Mouse (Mus musculus): Measurements from ENCODE around the gene Cnnm4.

The Cnnm4 gene

GRCm38 (mm10) chr1:36473211-36473780 is 1.9 kb downstream of the Cnnm4 start:
- DNase-seq: no peak

DNA sequence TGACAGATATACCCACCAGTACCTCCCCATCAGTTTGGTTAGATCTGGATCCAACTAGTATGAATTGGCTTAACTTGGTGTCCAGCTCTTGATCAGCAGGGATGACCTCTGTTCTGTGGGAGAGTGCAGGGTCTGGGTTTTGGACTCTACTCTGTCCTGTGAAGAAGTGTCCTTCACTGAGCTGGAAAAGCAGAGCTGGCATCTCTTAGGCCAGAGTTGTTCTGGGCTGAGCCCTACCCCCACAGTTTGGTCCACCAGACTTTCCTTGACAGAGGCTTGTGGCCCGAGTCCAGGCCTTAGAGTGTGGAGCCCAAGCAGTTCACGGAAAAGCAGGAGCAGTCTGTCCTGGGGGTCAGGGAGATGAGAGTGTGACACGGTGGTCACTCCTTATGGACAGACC is 3.2 kb downstream of the Cnnm4 start:
- no peak for DNase-seq

GRCm38 (mm10) chr1:36475480-36476110 is 4.2 kb downstream of the Cnnm4 start:
- DNase-seq: no peak

- no peak for DNase-seq
Observed at GRCm38 (mm10) chr1:36476426-36476825, 5.0 kb downstream of the Cnnm4 start.

GRCm38 (mm10) chr1:36478343-36478795 is 6.9 kb downstream of the Cnnm4 start:
- DNase-seq: no peak

DNA sequence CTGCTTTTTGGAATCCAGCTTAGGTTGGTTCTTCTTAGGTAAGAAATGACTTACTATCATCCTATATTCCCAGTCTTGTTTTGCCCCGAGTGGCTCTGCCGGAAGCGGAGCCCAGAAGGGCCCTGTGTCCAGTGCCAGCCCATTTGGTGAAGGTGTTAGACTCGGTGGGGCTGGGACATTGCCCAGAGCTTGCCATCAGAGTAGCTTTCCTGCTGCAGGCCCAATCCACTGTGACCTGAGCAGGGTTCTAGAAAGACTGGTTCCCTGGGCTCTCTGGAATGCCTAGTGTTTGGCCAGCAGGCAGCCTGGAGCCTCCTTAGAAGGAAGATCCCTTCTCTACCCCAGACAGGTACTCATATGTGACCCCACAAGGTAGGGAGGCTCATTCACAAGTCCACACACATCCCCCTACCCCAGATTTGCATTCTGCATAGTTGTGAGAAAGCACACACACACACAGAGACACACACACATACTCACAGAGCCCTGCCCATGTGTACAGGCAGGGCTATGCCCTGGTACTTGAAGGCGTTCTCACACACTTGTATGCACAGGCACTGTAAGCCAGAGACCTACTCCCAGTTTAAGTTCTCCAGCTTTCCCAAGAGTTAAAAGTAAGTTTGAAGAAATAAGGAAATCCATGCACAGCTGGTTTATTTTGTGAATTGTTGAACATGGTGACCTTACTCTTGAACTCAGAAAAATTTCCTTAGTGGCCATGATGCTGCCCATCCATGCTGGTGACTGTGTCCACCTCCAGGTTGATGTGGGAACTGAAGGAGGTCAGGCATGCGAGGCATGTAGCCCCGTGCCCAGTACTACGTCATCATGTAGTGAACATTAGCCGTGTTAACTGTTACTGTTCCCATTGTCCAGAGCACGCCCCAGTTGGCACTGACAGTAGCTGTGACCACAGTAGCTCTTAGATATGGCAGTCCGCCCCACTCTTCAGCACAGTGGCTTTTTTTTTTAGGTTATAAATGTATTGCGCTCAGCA is 8.8 kb downstream of the Cnnm4 start:
- DNase-seq: peak; percentile 30

DNA sequence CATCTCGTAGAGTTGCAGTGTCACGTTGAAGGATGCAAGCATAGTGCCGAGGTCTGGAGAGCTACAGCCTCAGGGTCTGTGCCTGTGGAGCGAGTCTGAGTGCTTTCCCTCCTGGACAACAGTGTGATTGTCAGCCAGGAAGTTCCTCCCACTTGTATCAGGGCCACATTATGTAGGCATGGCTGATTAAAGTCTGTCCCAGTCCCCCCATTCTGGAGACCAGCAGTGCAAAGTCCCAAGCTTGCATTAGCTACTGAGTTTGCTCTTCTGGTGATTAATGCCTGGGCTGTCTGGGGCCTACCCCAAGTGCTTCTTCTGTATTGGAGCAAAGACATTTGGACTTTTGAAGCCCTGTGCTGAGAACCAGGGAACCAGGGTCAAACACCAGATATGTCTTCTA is 12.4 kb downstream of the Cnnm4 start:
- no peak for DNase-seq

- DNase-seq: no peak
Observed at GRCm38 (mm10) chr1:36485080-36485479, 13.7 kb downstream of the Cnnm4 start.

- no peak for DNase-seq
Observed at GRCm38 (mm10) chr1:36487111-36487510, 15.7 kb downstream of the Cnnm4 start.

DNA sequence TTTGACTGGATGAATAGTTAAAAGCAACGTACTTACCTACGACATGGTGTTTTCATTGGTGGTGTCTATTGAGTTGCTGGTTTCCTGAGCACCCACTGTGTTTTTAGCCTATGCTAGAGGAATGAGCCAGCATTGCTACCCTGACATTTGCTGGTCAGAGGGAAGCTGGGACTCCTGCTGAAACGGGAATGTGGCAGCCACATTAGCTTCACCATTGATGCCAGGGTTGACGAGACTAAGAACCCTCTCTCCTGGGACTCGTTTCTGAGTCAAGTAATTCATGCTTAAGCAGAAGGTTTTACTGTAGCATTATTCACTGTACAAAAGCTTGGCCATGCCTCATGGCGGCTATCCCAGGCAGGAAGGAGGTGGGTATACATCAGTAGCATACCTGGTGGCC is 18.2 kb downstream of the Cnnm4 start:
- DNase-seq: no peak

DNA sequence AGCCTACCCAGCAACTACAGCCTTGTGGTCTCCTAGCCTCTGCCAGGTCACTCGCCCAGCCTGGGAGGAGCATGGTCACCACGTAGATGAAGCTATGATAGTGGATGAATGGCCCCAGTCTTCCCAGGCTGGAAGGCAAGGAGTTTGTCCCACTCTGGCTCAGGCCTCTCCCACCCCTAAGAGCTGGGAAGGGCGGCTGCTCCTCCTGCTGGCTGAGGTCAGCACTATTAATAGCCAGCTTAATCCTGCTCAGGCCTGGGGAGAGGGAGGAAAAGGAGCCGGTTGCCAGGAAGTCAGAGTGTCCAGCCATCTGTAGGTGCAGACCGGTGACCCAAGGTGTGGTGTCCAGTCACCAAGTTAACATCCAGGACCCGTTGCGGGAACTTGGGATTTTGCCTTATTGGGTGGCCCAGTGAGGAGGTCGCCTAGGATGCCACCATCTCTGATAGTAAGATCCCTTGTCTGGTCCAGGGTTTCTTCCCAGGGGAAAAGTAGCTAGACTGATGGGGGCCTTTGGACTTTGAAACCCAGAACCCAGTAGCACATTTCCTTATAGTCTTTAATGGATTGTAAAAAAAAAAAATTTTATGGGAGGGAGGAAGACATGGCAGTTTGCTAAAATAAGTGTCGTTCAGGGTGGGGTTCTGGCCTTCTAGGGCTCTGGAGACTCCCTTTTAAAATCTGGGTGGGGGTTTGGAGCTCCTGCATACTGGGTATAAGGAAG is 21.2 kb downstream of the Cnnm4 start:
- DNase-seq: peak; percentile 66

- DNase-seq: no peak
Observed at GRCm38 (mm10) chr1:36493299-36493698, 21.9 kb downstream of the Cnnm4 start.

DNA sequence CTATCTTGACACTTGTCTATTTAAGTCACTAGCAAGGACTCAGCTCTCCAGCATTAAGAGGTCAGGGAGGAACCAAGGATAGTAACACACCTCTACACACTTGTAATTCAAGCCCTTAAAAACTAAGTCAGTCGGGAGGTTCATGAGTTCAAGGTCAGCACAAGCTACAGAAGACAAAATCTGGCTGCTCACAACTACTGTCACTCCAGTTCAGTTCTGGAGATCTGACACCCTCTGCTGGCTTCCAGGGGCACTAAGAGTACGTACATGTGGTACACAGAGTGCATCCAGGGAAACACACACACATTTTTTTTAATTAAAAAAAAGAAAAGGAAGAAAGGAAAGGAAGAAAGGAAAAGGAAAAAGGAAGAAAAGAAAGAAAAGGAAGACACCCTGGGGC is 25.3 kb downstream of the Cnnm4 start:
- DNase-seq: peak; percentile 28

DNA sequence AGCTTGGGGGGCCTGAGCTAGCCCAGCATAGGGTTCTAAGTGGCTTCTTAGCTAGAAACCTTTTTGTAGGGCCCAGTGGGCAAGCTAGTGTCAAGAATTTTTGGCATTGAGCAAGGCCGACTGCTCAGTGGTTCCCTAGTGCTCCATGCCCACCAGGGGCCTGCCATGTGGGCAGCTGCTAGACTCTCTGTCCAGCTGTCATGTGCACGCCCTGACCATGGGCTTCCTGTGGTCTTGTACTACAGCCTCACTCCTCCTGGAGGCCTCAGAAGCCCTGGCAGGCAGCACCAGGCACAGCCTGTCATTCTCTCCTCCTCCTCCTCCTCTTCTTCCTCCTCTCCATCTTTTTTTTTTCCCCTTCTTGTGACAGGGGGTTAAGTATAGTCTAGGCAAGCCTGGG is 25.9 kb downstream of the Cnnm4 start:
- no peak for DNase-seq

DNA sequence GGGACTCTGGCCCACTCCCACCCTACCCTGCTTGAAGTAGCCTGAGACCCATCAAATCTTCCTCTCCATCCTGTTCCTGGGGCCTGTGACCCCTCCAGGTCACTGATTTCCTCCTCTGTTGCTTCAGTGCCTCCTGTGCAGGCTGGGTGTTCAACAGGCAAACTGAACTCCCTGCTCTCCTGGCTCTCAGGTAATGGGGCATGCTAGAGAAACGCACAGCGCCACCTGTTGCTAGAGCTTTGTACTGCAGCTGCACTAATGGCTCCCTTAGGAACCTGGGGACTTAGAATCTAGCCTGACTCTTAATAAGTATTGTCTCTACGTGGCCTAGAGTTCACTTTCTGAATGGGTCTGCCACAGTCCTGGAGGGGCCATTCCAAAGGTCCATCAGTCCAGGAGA is 29.8 kb downstream of the Cnnm4 start:
- DNase-seq: peak; percentile 87

- peak; percentile 35 for DNase-seq
Observed at GRCm38 (mm10) chr1:36508238-36508637, 36.8 kb downstream of the Cnnm4 start.

DNA sequence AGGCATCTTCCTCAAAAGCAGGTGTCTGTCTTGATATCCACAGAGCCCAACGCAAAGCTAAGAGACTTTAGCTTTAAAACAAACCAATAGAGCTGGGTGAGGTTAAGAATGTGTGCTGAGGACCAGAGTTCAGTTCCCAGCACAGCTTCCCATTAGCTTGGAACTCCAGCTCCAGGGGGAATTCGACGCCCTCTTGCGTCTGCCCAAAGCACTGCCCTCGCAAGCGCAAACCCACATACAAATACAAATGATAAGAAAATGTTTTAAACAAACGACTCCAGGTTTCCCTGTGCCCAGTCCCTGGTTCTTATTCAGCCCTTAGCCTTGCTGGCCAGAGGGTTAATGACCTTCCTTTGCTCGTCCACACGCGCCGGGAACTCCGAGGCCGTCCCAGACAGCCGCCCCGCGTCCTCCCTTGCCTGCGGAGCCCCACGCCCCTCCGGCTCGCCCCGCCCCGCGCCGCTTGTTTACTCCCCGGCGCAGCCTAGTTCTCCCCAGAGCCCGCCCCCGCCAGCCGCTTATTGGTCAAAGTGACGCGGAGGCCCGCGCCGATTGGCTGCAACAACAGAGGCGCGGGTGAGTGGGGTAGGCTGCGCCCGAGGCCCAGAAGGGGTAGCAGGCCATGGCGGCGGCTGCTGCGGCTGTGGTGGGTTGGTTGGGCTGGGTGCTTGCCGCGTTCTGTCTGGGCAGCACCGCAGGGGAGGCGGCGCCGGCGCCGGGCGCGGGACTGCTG is 40.0 kb downstream of the Cnnm4 start, which contains the start of gene Cnnm3:
Gene Cnnm3, plus strand, starts transcription at position 579 of the 733 bp plus-strand sequence.
- DNase-seq: peak; percentile 99

GRCm38 (mm10) chr1:36512089-36512965 is 40.9 kb downstream of the Cnnm4 start:
- DNase-seq: peak; percentile 21

- no peak for DNase-seq
Observed at GRCm38 (mm10) chr1:36512966-36513280, 41.5 kb downstream of the Cnnm4 start.

- DNase-seq: peak; percentile 38
Observed at GRCm38 (mm10) chr1:36513310-36513709, 41.9 kb downstream of the Cnnm4 start.

DNA sequence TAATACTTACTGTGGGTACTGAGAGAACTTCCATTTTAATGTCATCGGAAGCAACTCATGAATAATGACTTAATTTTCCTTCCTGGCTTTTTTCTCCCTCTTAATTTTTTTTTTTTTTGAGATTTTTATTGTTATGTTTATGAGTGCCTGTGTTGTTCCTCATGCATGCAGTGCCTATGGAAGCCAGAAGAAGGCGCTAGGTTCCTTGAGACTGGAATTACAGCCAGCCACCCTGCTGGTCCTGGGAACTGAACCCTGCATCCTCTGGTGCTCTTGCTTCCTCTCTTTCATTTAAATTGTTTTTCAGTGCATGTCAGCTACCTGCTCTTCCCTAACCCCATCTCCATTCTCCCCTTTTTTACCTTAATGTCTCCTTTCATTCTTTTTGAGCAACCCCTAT is 42.3 kb downstream of the Cnnm4 start:
- DNase-seq: peak; percentile 69
